Mouse (Mus musculus): ENCODE data around the gene Idh3a.

- TF ChIP-seq EP300 (IDR thresholded peaks at IDR 0.05; ENCODE audit: low read depth) (no peak), CTCF (IDR thresholded peaks at IDR 0.05; ENCODE audit: low read depth) (no peak)
Observed at GRCm38 (mm10) chr9:54587863-54588262, 1.7 kb downstream of the Idh3a start.
